Mouse (Mus musculus) hindbrain, embryonic 16.5 days (tissue): ENCODE data around the gene Arid2. TPM values are rescaled to one million over a fixed set of nuclear protein-coding genes. Genes with fewer than 3 reads are reported as not detected.
"Not testable (repeated sequence)": the region's sequence is repeated elsewhere in the genome, so short reads cannot be mapped to it uniquely, and the experiment has no call there.

Experiments
- ATAC-seq: fragments of 200-750 bp; cut with Nextera tagmentation; 2 replicates; pipeline ENCODE4 v1.8.0; 2017; ENCODE audit warnings: moderate TSS enrichment, moderate library complexity
- H3K27ac ChIP-seq: fragments of 300-500 bp; sonication (generic); 2 replicates; pipeline ENCODE4 v1.5.1; 2014; ENCODE audit warnings: low read depth, mild to moderate bottlenecking, control low read depth, low read length, moderate library complexity
- H3K27me3 ChIP-seq: fragments of 300-500 bp; sonication (generic); replicated peaks from 2 replicates; pipeline ENCODE4 v1.6.1; 2014; ENCODE audit warnings: low read length; ENCODE audit not compliant: control insufficient read depth, insufficient read depth
- H3K36me3 ChIP-seq: fragments of 300-500 bp; sonication (generic); 2 replicates; pipeline ENCODE4 v1.6.1; 2014; ENCODE audit warnings: mild to moderate bottlenecking, low read length, moderate library complexity, mixed read lengths; ENCODE audit not compliant: control insufficient read depth, insufficient read depth
- H3K4me1 ChIP-seq: fragments of 300-500 bp; sonication (generic); 2 replicates; pipeline ENCODE4 v1.6.1; 2014; ENCODE audit warnings: low read depth, low read length; ENCODE audit not compliant: control insufficient read depth, insufficient read depth
- H3K4me2 ChIP-seq: fragments of 300-500 bp; sonication (generic); 2 replicates; pipeline ENCODE4 v1.6.1; 2014; ENCODE audit warnings: mild to moderate bottlenecking, low read length, control low read depth, moderate library complexity
- H3K4me3 ChIP-seq: fragments of 300-500 bp; sonication (generic); 2 replicates; pipeline ENCODE4 v1.5.1; 2014; ENCODE audit warnings: mild to moderate bottlenecking, low read length, control low read depth, moderate library complexity
- H3K9ac ChIP-seq: fragments of 300-500 bp; sonication (generic); 2 replicates; pipeline ENCODE4 v1.6.1; 2014; ENCODE audit warnings: low read depth, mild to moderate bottlenecking, control low read depth, low read length, moderate library complexity
- H3K9me3 ChIP-seq: fragments of 300-500 bp; sonication (generic); 2 replicates; pipeline ENCODE4 v1.6.1; 2014; ENCODE audit warnings: mild to moderate bottlenecking, low read length, moderate library complexity; ENCODE audit not compliant: control insufficient read depth
- WGBS: fragments of 180-500 bp; shearing (Covaris S2); extraction: QIAGEN DNeasy Blood & Tissue Kit; methylation state at CpG from one replicate; pipeline ENCODE4 v1.1.7; 2014; 5-methylcytosine and 5-hydroxymethylcytosine counted together
- polyA plus RNA-seq: library from polyadenylated mRNA; unstranded; fragments of >200 nt; fragmentation: Nextera tagmentation; extraction: Ambion mirVana; gene quantifications from 2 replicates; pipeline ENCODE4 v1.2.1, GENCODE M21; 2015

The Arid2 gene
- 15.0 and 17.5 TPM in 2 replicates for polyA plus RNA-seq

- Histone ChIP-seq H3K4me2 (peak within 1 kb of the TSS; percentile 74), H3K9me3 (no peaks in the 10 kb centered on the region), H3K36me3 (no peaks in the 10 kb centered on the region), H3K27me3 (no peaks in the 10 kb centered on the region), H3K4me3 (peak within 1 kb of the TSS; percentile 80), H3K9ac (peak within 1 kb of the TSS; percentile 100), H3K27ac (peak within 1 kb of the TSS; percentile 100), H3K4me1 (peaks cover 16% of the 10 kb centered on the region)
- peak; percentile 21 for ATAC-seq
- under 1% methylated on average over 59 of the region's 67 CpGs for WGBS
Measured at GRCm38 (mm10) chr15:96287369-96287975, at the start of gene Arid2. Arid2 (plus strand) TSS chr15:96287518.

GRCm38 (mm10) chr15:96238071-96238470 is 49.2 kb upstream of the Arid2 start:
- WGBS = 97% methylated on average over 4 of the region's 4 CpGs

GRCm38 (mm10) chr15:96244171-96244570 is 43.1 kb upstream of the Arid2 start:
- H3K4me3 ChIP-seq = no peak overlapping the region
- no peaks in the 10 kb centered on the region for H3K9me3 ChIP-seq
- H3K9ac ChIP-seq = no peak overlapping the region
- H3K4me1 ChIP-seq = no peaks in the 10 kb centered on the region
- WGBS = 87% methylated on average over 6 of the region's 6 CpGs
- H3K27ac ChIP-seq = no peak overlapping the region
- no peaks in the 10 kb centered on the region for H3K27me3 ChIP-seq
- no peaks in the 10 kb centered on the region for H3K36me3 ChIP-seq
- H3K4me2 ChIP-seq = no peak overlapping the region
- no peak for ATAC-seq

More at GRCm38 (mm10) chr15:96238071-96238470, 49.2 kb upstream of the Arid2 start:
- Histone ChIP-seq H3K4me3 (no peak overlapping the region), H3K27me3 (no peaks in the 10 kb centered on the region), H3K9ac (no peak overlapping the region), H3K4me2 (no peak overlapping the region), H3K9me3 (no peaks in the 10 kb centered on the region), H3K27ac (no peak overlapping the region), H3K4me1 (no peaks in the 10 kb centered on the region), H3K36me3 (no peaks in the 10 kb centered on the region)
- no peak for ATAC-seq

- ATAC-seq = not testable (repeated sequence)
- 73% methylated on average over 10 of the region's 10 CpGs for WGBS
Measured at GRCm38 (mm10) chr15:96244715-96245114, 42.6 kb upstream of the Arid2 start.

GRCm38 (mm10) chr15:96253827-96254226 is 33.5 kb upstream of the Arid2 start:
- Histone ChIP-seq H3K27ac (no peak overlapping the region), H3K4me3 (peak overlapping the region; percentile 34), H3K4me1 (no peaks in the 10 kb centered on the region; the same call in 1 of the 2 replicates), H3K27me3 (no peaks in the 10 kb centered on the region), H3K36me3 (no peaks in the 10 kb centered on the region), H3K9ac (no peak overlapping the region), H3K4me2 (peak overlapping the region; percentile 69), H3K9me3 (no peaks in the 10 kb centered on the region)
- ATAC-seq = no peak
- WGBS = 2% methylated on average over 7 of the region's 7 CpGs

More at GRCm38 (mm10) chr15:96244715-96245114, 42.6 kb upstream of the Arid2 start:
- not testable (repeated sequence) for H3K4me2 ChIP-seq, H3K9me3 ChIP-seq, H3K4me3 ChIP-seq, H3K27ac ChIP-seq, H3K4me1 ChIP-seq, H3K9ac ChIP-seq, H3K36me3 ChIP-seq, H3K27me3 ChIP-seq

GRCm38 (mm10) chr15:96254356-96254755 is 33.0 kb upstream of the Arid2 start:
- Histone ChIP-seq H3K27ac (no peak overlapping the region), H3K4me1 (no peaks in the 10 kb centered on the region; the same call in 1 of the 2 replicates), H3K4me2 (peak overlapping the region; percentile 69), H3K36me3 (no peaks in the 10 kb centered on the region), H3K4me3 (peak overlapping the region; percentile 34), H3K9me3 (no peaks in the 10 kb centered on the region), H3K9ac (peak overlapping the region; percentile 49), H3K27me3 (no peaks in the 10 kb centered on the region)
- no peak for ATAC-seq
- 1% methylated on average over 17 of the region's 17 CpGs for WGBS

- ATAC-seq = no peak
- no peak overlapping the region for H3K4me3 ChIP-seq
- H3K27me3 ChIP-seq = no peaks in the 10 kb centered on the region
- H3K36me3 ChIP-seq = no peaks in the 10 kb centered on the region
- no peak overlapping the region for H3K9ac ChIP-seq
- no peaks in the 10 kb centered on the region; the same call in 1 of the 2 replicates for H3K4me1 ChIP-seq
- peaks cover 15% of the 10 kb centered on the region; the same call in 1 of the 2 replicates for H3K9me3 ChIP-seq
- no peak overlapping the region for H3K27ac ChIP-seq
- no peak overlapping the region; the same call in 1 of the 2 replicates for H3K4me2 ChIP-seq
- 82% methylated on average over 5 of the region's 5 CpGs for WGBS
Measured at GRCm38 (mm10) chr15:96257781-96258180, 29.5 kb upstream of the Arid2 start.

GRCm38 (mm10) chr15:96264614-96265013 is 22.7 kb upstream of the Arid2 start:
- no peak for ATAC-seq
- H3K27me3 ChIP-seq = no peaks in the 10 kb centered on the region

GRCm38 (mm10) chr15:96267933-96268332 is 19.4 kb upstream of the Arid2 start:
- Histone ChIP-seq H3K36me3 (peaks cover 17% of the 10 kb centered on the region), H3K9me3 (peaks cover 10% of the 10 kb centered on the region), H3K27ac (no peak overlapping the region), H3K27me3 (no peaks in the 10 kb centered on the region), H3K9ac (no peak overlapping the region), H3K4me1 (no peaks in the 10 kb centered on the region), H3K4me2 (no peak overlapping the region), H3K4me3 (no peak overlapping the region)
- WGBS = 88% methylated on average over 9 of the region's 9 CpGs
- no peak for ATAC-seq

More at GRCm38 (mm10) chr15:96264614-96265013, 22.7 kb upstream of the Arid2 start:
- H3K4me3 ChIP-seq = no peak overlapping the region
- WGBS = 93% methylated on average over 3 of the region's 3 CpGs
- peaks cover 17% of the 10 kb centered on the region for H3K36me3 ChIP-seq
- peaks cover 27% of the 10 kb centered on the region for H3K9me3 ChIP-seq
- no peak overlapping the region for H3K4me2 ChIP-seq
- H3K9ac ChIP-seq = no peak overlapping the region
- no peaks in the 10 kb centered on the region for H3K4me1 ChIP-seq
- no peak overlapping the region for H3K27ac ChIP-seq
